Mouse (Mus musculus) forebrain, postnatal 0 days (tissue): ENCODE measurements around the gene Eng. TPM values are rescaled to one million over a fixed set of nuclear protein-coding genes. Genes with fewer than 3 reads are reported as not detected.

ENCODE experiments used
- ATAC-seq: fragments of 200-750 bp; cut with Nextera tagmentation; 2 replicates; pipeline ENCODE4 v1.8.0; 2017; ENCODE audit warnings: mild to moderate bottlenecking, moderate library complexity
- DNase-seq: peaks from one replicate; pipeline ENCODE4 v3.0.0-alpha.2; 2015
- H3K27ac ChIP-seq: fragments of 300-500 bp; sonication (generic); 2 replicates; pipeline ENCODE4 v1.5.1; 2014; ENCODE audit warnings: low read depth, mild to moderate bottlenecking, antibody characterized with exemption, low read length, moderate library complexity, mixed read lengths
- H3K27me3 ChIP-seq: fragments of 300-500 bp; sonication (generic); 2 replicates; pipeline ENCODE4 v1.6.1; 2014; ENCODE audit warnings: mild to moderate bottlenecking, low read length, mixed read lengths; ENCODE audit not compliant: insufficient read depth
- H3K36me3 ChIP-seq: fragments of 300-500 bp; sonication (generic); 2 replicates; pipeline ENCODE4 v1.6.1; 2014; ENCODE audit warnings: mild to moderate bottlenecking, moderate library complexity; ENCODE audit not compliant: insufficient read depth
- H3K4me1 ChIP-seq: fragments of 300-500 bp; sonication (generic); 2 replicates; pipeline ENCODE4 v1.6.1; 2014; ENCODE audit warnings: antibody characterized with exemption; ENCODE audit not compliant: insufficient read depth
- H3K4me2 ChIP-seq: fragments of 300-500 bp; sonication (generic); 2 replicates; pipeline ENCODE4 v1.6.1; 2014; ENCODE audit warnings: low read depth, mild to moderate bottlenecking, moderate library complexity
- H3K4me3 ChIP-seq: fragments of 300-500 bp; sonication (generic); 2 replicates; pipeline ENCODE4 v1.5.1; 2014; ENCODE audit warnings: low read depth, low read length, mixed read lengths
- H3K9ac ChIP-seq: fragments of 300-500 bp; sonication (generic); 2 replicates; pipeline ENCODE4 v1.6.1; 2014; ENCODE audit warnings: mild to moderate bottlenecking
- H3K9me3 ChIP-seq: fragments of 300-500 bp; sonication (generic); 2 replicates; pipeline ENCODE4 v1.6.1; 2016; ENCODE audit warnings: low read length
- CTCF ChIP-seq: sonication (generic); IDR thresholded peaks from 2 replicates; pipeline ENCODE4 v1.5.1; 2016; ENCODE audit warnings: antibody characterized with exemption, control low read depth, low read depth
- WGBS: fragments of 180-500 bp; shearing (Covaris S2); extraction: QIAGEN DNeasy Blood & Tissue Kit; methylation state at CpG from one replicate; pipeline ENCODE4 v1.1.7; 2014; 5-methylcytosine and 5-hydroxymethylcytosine counted together
- polyA plus RNA-seq: library from polyadenylated mRNA; unstranded; fragments of >200 nt; fragmentation: Nextera tagmentation; extraction: Ambion mirVana; gene quantifications from 2 replicates; pipeline ENCODE4 v1.2.1, GENCODE M21; 2015
- total RNA-seq: library from RNA; depleted of rRNA; stranded (reverse); fragments of >200 nt; gene quantifications from 2 replicates; pipeline ENCODE4 v1.2.3, GENCODE M21; 2014

Eng gene
- total and polyA plus RNA-seq, 2 experiments from 2014 or later, result 14.7 to 22.1 TPM

DNA sequence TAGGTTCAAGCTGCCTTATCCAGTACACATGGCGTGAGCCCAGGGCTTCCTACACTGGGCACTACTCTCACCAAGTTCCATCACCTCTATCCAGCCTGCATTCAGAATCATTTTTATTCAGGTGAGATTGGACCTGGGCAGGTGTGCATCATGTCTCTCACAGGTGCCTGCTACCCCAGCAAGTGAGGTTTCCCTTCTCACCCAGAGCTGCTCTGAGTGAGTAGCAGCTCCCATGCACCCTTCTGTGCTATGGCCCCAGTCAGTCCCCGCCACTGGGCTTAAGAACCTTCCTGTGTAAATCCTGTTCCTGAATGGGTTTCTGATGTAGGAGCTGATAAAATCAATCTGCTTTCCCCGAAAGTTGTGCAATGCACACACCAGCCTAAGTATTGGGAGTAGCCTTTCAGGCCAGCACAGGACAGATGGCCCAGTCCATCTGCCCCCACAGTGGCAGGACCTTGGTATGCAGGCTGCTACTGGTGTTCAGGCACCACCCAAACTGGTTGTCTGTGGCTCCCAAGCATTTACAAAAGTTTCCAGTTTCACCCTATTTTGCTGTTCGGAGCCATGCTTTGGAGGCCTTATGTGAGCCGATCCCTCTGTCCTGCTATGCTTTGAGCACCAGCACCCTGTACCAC lies 22.2 kb upstream of the Eng start:
- WGBS, result 83% methylated on average over 5 of the region's 5 CpGs
- Histone ChIP-seq H3K36me3 (no peaks in the 10 kb centered on the region), H3K9ac (no peak overlapping the region), H3K27me3 (no peaks in the 10 kb centered on the region), H3K9me3 (no peaks in the 10 kb centered on the region), H3K27ac (no peak overlapping the region), H3K4me2 (no peak overlapping the region), H3K4me1 (peaks cover 27% of the 10 kb centered on the region), H3K4me3 (no peak overlapping the region)
- no peak for DNase-seq
- TF ChIP-seq CTCF, result no peak
- ATAC-seq, result no peak

DNA sequence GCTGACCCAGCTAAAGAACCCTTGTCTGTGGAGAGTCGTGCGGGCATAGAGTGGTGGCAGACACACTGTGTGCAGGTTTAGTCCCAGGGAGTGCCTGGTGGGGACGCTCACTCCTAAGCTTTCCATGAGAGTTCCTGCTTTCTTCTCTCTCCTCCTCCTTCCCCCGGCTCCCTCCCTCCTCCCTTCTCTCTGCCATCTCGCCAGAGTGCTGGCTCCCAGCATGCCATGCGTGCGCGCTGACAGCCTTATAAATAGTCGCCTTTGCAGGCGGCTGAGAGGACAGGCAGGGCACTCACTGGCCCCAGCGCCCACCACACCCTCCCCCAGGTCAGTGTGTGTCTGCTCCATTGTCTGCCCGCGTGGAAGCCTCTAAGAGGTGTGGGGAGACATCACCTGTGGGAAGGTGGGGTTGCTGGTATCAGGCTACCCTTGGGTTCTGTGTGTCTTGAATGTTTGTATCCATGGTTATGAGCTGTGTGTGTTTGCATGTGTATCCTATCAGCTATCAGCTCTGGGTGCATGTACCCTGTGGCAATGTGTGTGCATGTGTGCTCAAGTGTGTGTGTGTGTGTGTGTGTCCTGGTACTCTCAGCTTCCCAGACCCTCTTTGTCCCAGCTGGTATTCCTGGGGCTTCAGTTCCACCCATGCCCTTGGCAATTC lies 21.1 kb upstream of the Eng start:
- ATAC-seq, result peak; percentile 87
- TF ChIP-seq CTCF, result peak; percentile 35
- Histone ChIP-seq H3K4me2 (peak overlapping the region; percentile 63), H3K27ac (peak overlapping the region; percentile 87), H3K27me3 (no peaks in the 10 kb centered on the region), H3K4me3 (peak overlapping the region; percentile 45), H3K4me1 (peaks cover 27% of the 10 kb centered on the region), H3K36me3 (no peaks in the 10 kb centered on the region), H3K9ac (peak overlapping the region; percentile 64), H3K9me3 (no peaks in the 10 kb centered on the region)
- WGBS, result 5% methylated on average over 13 of the region's 13 CpGs
- DNase-seq, result peak; percentile 89

- Histone ChIP-seq H3K4me2 (peak overlapping the region; percentile 63), H3K4me1 (peaks cover 27% of the 10 kb centered on the region), H3K27me3 (no peaks in the 10 kb centered on the region), H3K36me3 (no peaks in the 10 kb centered on the region), H3K9ac (peak overlapping the region; percentile 64), H3K4me3 (peak overlapping the region; percentile 45), H3K9me3 (no peaks in the 10 kb centered on the region), H3K27ac (peak overlapping the region; percentile 87)
- DNase-seq (peak; percentile 75), ATAC-seq (peak; percentile 14)
- no peak for TF ChIP-seq CTCF
- 44% methylated on average over 5 of the region's 5 CpGs for WGBS
These were observed 20.3 kb upstream of the Eng start for GRCm38 (mm10) chr2:32625873-32626694.

GRCm38 (mm10) chr2:32627266-32628043 lies 18.9 kb upstream of the Eng start:
- no peak for DNase-seq
- Histone ChIP-seq H3K27ac (no peak overlapping the region), H3K27me3 (no peaks in the 10 kb centered on the region), H3K9ac (no peak overlapping the region), H3K4me2 (no peak overlapping the region), H3K4me3 (no peak overlapping the region), H3K4me1 (peaks cover 27% of the 10 kb centered on the region), H3K36me3 (no peaks in the 10 kb centered on the region), H3K9me3 (no peaks in the 10 kb centered on the region)
- 0 out of 2 replicates have a peak, but pooled peaks have one; percentile 7 for TF ChIP-seq CTCF
- no peak for ATAC-seq
- WGBS, result 72% methylated on average over 20 of the region's 20 CpGs

GRCm38 (mm10) chr2:32628044-32628550 lies 18.3 kb upstream of the Eng start:
- WGBS, result 71% methylated on average over 4 of the region's 4 CpGs
- H3K4me3 ChIP-seq, result no peak overlapping the region
- TF ChIP-seq CTCF, result no peak
- H3K9me3 ChIP-seq, result no peaks in the 10 kb centered on the region
- peak overlapping the region; percentile 35 for H3K4me2 ChIP-seq
- peaks cover 27% of the 10 kb centered on the region for H3K4me1 ChIP-seq
- H3K36me3 ChIP-seq, result no peaks in the 10 kb centered on the region
- no peak overlapping the region; the same call in 1 of the 2 replicates for H3K9ac ChIP-seq
- no peak overlapping the region for H3K27ac ChIP-seq
- H3K27me3 ChIP-seq, result no peaks in the 10 kb centered on the region
- ATAC-seq, result no peak
- no peak for DNase-seq

DNA sequence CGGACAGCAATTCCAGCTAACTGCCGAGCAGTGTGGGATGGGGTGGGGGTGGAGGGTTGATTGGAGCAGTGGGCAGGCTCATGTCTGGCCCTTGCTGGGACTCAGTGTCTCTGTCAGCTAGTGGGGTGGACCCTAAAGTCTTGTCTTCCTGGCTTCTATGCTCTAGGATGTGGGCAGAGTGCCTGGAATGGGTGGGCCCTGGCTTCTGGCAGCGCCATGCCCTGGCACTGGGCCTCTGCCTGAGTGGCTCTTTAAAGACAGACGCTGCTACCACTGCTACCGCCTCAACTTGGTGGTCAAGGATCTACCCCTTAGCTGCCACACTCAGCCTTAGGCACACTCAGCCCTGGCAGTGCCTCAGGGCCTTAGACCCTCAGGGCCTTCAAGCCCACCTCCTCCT lies 17.7 kb upstream of the Eng start:
- no peak overlapping the region for H3K4me3 ChIP-seq
- 23% methylated on average over 5 of the region's 5 CpGs for WGBS
- peaks cover 27% of the 10 kb centered on the region for H3K4me1 ChIP-seq
- H3K36me3 ChIP-seq, result no peaks in the 10 kb centered on the region
- ATAC-seq, result peak; percentile 44
- TF ChIP-seq CTCF, result no peak
- peak overlapping the region; percentile 45; the same call in 1 of the 2 replicates for H3K27ac ChIP-seq
- no peaks in the 10 kb centered on the region for H3K9me3 ChIP-seq
- DNase-seq, result peak; percentile 73
- peak overlapping the region; percentile 35 for H3K4me2 ChIP-seq
- H3K27me3 ChIP-seq, result no peaks in the 10 kb centered on the region
- H3K9ac ChIP-seq, result peak overlapping the region; percentile 35
